ENCODE assay signal across 9 mouse cellular contexts in genomic region chr15:103177611-103178041, GRCm38 (mm10). TPM values are rescaled to one million over a fixed set of nuclear protein-coding genes. Genes with fewer than 3 reads are reported as not detected.
DNase-seq lines count a peak whose midpoint lies in the region; ATAC-seq lines count a peak whose summit lies in the region.
"Had no signal": no experiment of that assay in that cellular context is flagged by ENCODE, and none has a peak within 500 bp of the region (broad histone marks: within the 10 kb centered on the region; RNA-seq: fewer than 3 reads in every experiment).

No protein-coding gene starts in this region.

- ATAC-seq in forebrain, embryonic 14.5 days, result no peak
- ATAC-seq in limb, embryonic 12.5 days (ENCODE audit: insufficient number of reproducible peaks, insufficient read depth, low FRiP score, low TSS enrichment, low read depth), result peak; percentile 24; the same call in 1 of the 2 replicates
- peak; percentile 20 for ATAC-seq in neural tube, embryonic 14.5 days (ENCODE audit: low read depth)
- ATAC-seq in cerebellum, adult (ENCODE audit: insufficient number of reproducible peaks, low FRiP score, low TSS enrichment), result no peak

- no peak for DNase-seq in forebrain, embryonic 10.5 days (ENCODE audit: extremely low spot score, low spot score)
- no peak for DNase-seq in forebrain, embryonic 14.5 days (ENCODE audit: low spot score)
- DNase-seq in kidney, postnatal 4 days, result peak; percentile 46 to 60
- DNase-seq in kidney, adult 11 months, result no peak
- DNase-seq in left cerebral cortex, adult 8-10 months (ENCODE audit: low spot score in 2 of 2), result no peak

- H3K4me3 ChIP-seq in forebrain, embryonic 10.5 days, result peak overlapping the region; percentile 16; the same call in 1 of the 2 replicates
- no peak overlapping the region for H3K4me3 ChIP-seq in forebrain, embryonic 14.5 days (ENCODE audit: low read depth, low read length)
- H3K4me3 ChIP-seq in limb, embryonic 12.5 days (replicated peaks), result 0 out of 2 replicates have a peak overlapping the region, but pooled peaks have one; percentile 2
- H3K4me3 ChIP-seq in neural tube, embryonic 14.5 days (ENCODE audit: low read depth, low read length), result no peak overlapping the region
- H3K4me3 ChIP-seq: layer of hippocampus, adult 2 months had no signal

- H3K27ac ChIP-seq in forebrain, embryonic 10.5 days, result no peak overlapping the region
- H3K27ac ChIP-seq in forebrain, embryonic 14.5 days (ENCODE audit: low read depth, low read length), result no peak overlapping the region
- no peak overlapping the region for H3K27ac ChIP-seq in limb, embryonic 12.5 days
- no peak overlapping the region; the same call in 1 of the 2 replicates for H3K27ac ChIP-seq in neural tube, embryonic 14.5 days (ENCODE audit: low read depth, low read length)
- H3K27ac ChIP-seq: layer of hippocampus, adult 2 months had no signal

- H3K4me1 ChIP-seq in forebrain, embryonic 10.5 days, result peaks cover 26% of the 10 kb centered on the region
- H3K4me1 ChIP-seq in forebrain, embryonic 14.5 days (ENCODE audit: control insufficient read depth, insufficient read depth, low read length), result no peaks in the 10 kb centered on the region
- peaks cover 40% of the 10 kb centered on the region for H3K4me1 ChIP-seq in limb, embryonic 12.5 days (replicated peaks)
- peaks cover 13% of the 10 kb centered on the region for H3K4me1 ChIP-seq in neural tube, embryonic 14.5 days (ENCODE audit: control insufficient read depth, insufficient read depth, low read length)

- no peak overlapping the region for H3K4me2 ChIP-seq in forebrain, embryonic 14.5 days (ENCODE audit: low read length)
- peak overlapping the region; percentile 40 for H3K4me2 ChIP-seq in limb, embryonic 12.5 days
- peak overlapping the region; percentile 31; the same call in 1 of the 2 replicates for H3K4me2 ChIP-seq in neural tube, embryonic 14.5 days (ENCODE audit: low read depth, low read length)

- no peaks in the 10 kb centered on the region for H3K9me3 ChIP-seq in forebrain, embryonic 10.5 days
- no peaks in the 10 kb centered on the region for H3K9me3 ChIP-seq in forebrain, embryonic 14.5 days (replicated peaks; ENCODE audit: control insufficient read depth, low read length)
- H3K9me3 ChIP-seq in limb, embryonic 12.5 days, result no peaks in the 10 kb centered on the region
- no peaks in the 10 kb centered on the region for H3K9me3 ChIP-seq in neural tube, embryonic 14.5 days (ENCODE audit: control insufficient read depth, low read length)

- 4% methylated on average over 12 of the region's 12 CpGs for WGBS in forebrain, embryonic 10.5 days
- WGBS in forebrain, embryonic 14.5 days, result 6% methylated on average over 12 of the region's 12 CpGs
- WGBS in limb, embryonic 12.5 days, result under 1% methylated on average over 12 of the region's 12 CpGs
- WGBS in neural tube, embryonic 14.5 days, result 5% methylated on average over 12 of the region's 12 CpGs

- peaks cover 100% of the 10 kb centered on the region for H3K27me3 ChIP-seq in forebrain, embryonic 10.5 days (ENCODE audit: poor library complexity, severe bottlenecking)
- peaks cover 79% of the 10 kb centered on the region for H3K27me3 ChIP-seq in forebrain, embryonic 14.5 days (replicated peaks; ENCODE audit: control insufficient read depth, insufficient read depth, low read length)
- peaks cover 93% of the 10 kb centered on the region for H3K27me3 ChIP-seq in limb, embryonic 12.5 days
- no peaks in the 10 kb centered on the region for H3K27me3 ChIP-seq in neural tube, embryonic 14.5 days (ENCODE audit: control insufficient read depth, insufficient read depth, low read length)

- no peak overlapping the region for H3K9ac ChIP-seq in forebrain, embryonic 14.5 days (ENCODE audit: low read length)
- no peak overlapping the region for H3K9ac ChIP-seq in limb, embryonic 12.5 days (replicated peaks)
- H3K9ac ChIP-seq in neural tube, embryonic 14.5 days (replicated peaks; ENCODE audit: low read depth, low read length), result no peak overlapping the region

- H3K36me3 ChIP-seq in forebrain, embryonic 10.5 days (replicated peaks), result no peaks in the 10 kb centered on the region
- no peaks in the 10 kb centered on the region for H3K36me3 ChIP-seq in forebrain, embryonic 14.5 days (ENCODE audit: control insufficient read depth, insufficient read depth, low read length)
- H3K36me3 ChIP-seq in limb, embryonic 12.5 days, result no peaks in the 10 kb centered on the region
- no peaks in the 10 kb centered on the region for H3K36me3 ChIP-seq in neural tube, embryonic 14.5 days (ENCODE audit: control insufficient read depth, insufficient read depth, low read length)

RNA-seq across cellular contexts. Expression of gene Smug1, which starts 10.7 kb away (rescaled TPM):
- 21.7 and 21.8 TPM in 2 replicates for polyA plus RNA-seq in forebrain, embryonic 10.5 days (2016; fragmentation: Nextera tagmentation; extraction: Ambion mirVana)
- 25.3 and 26.5 TPM in 2 replicates for polyA plus RNA-seq in forebrain, embryonic 14.5 days (2014; fragmentation: Nextera tagmentation; extraction: Ambion mirVana)
- 14.6 and 15.2 TPM in 2 replicates for polyA plus RNA-seq in limb, embryonic 12.5 days (2016; fragmentation: Nextera tagmentation; extraction: Ambion mirVana)
- 19.2 and 28.0 TPM in 2 replicates for polyA plus RNA-seq in neural tube, embryonic 14.5 days (2014; fragmentation: Nextera tagmentation; extraction: Ambion mirVana)
- total RNA-seq in left cerebral cortex, adult 8-10 months (2022), result 10 to 100 TPM; 18.9 to 24.5 (median 19.8) TPM

Comparison
In these comparisons a context has a peak if more than half of its experiments do, and no peak if none do; other contexts are left out.
1. DNase-seq: peak in kidney, postnatal 4 days (2 of 2); none in forebrain, embryonic 10.5 days (single experiment), forebrain, embryonic 14.5 days (single experiment), kidney, adult 11 months (single experiment) and left cerebral cortex, adult 8-10 months (0 of 2).
2. H3K4me3 ChIP-seq: peak in forebrain, embryonic 10.5 days (single experiment) and limb, embryonic 12.5 days (single experiment); none in forebrain, embryonic 14.5 days (single experiment) and neural tube, embryonic 14.5 days (single experiment).
3. ATAC-seq: peak in limb, embryonic 12.5 days (single experiment) and neural tube, embryonic 14.5 days (single experiment); none in forebrain, embryonic 14.5 days (single experiment) and cerebellum, adult (single experiment).